Mouse (Mus musculus) erythroblast, adult 5-6 weeks (primary cell): ENCODE measurements around the gene Olfr1269. TPM values are rescaled to one million over a fixed set of nuclear protein-coding genes. Genes with fewer than 3 reads are reported as not detected.

Source experiments
- ATAC-seq: replicated peaks from 2 replicates; pipeline ENCODE4 v1.8.0; 2016; ENCODE audit warnings: moderate number of reproducible peaks, mild to moderate bottlenecking, moderate TSS enrichment, inconsistent platforms; ENCODE audit not compliant: poor library complexity, low FRiP score, severe bottlenecking
- total RNA-seq, 2 experiments: library from RNA; stranded (forward) in 1 of 2; stranded (reverse) in 1 of 2; fragments of 150-400 nt in 1 of 2; fragments of 200-764, 138-1000 nt in 1 of 2; gene quantifications; 2 replicates each; pipeline versions ENCODE4 v1.2.3 to v1.2.4; 2015 to 2017; ENCODE audit warnings: low replicate concordance in 2 of 2

The Olfr1269 gene
- total RNA-seq (2015; ENCODE audit: low replicate concordance) (not detected in 2 replicates), total RNA-seq (2017; ENCODE audit: low replicate concordance) (not detected in 2 replicates)

- ATAC-seq = no peak
These were observed at the start of gene Olfr1269 for GRCm38 (mm10) chr2:90121312-90121711. Gene Olfr1269 (minus strand): TSS chr2:90121412.

DNA sequence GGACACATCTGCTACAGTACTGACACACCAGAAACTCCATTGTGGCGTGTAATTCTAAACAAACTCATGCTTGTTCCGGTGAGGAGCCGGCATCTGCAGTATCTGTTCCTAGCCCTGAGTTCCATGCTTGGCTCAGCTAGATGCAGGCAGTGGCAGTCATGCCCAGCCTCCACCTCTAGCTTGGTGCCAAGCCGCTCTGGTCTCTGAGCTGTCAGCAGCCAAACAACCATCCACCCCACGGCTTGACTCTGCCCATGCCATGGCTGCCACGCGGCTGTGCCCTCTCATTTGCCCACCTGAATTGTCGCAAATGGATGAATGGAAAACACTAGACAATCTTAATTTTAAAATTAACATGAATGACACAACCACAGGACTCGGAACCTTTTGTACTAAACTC, 32.7 kb upstream of the Olfr1269 start:
- ATAC-seq = no peak

DNA sequence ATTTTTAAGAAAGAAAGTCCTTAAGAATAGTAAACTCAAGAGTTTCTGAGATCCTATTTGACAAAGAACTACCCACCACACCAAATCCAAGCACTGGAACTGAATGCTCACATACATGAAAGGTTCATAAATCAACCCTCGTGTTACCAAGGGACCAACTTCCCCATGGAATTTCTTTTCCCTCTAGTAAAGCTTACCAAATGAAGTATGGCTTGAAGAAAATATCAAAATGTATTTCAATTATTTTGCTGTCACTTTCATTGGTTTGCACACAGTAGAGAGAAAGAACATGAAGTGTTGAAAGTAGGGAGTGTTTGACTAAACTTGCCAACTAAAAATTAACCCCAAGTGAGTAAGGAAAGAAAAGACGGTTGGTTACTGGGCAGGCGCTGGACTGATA, 31.8 kb upstream of the Olfr1269 start, which contains the start of gene Olfr1270:
Gene Olfr1270 (minus strand): TSS at position 101 of the 400 bp plus-strand sequence.
- no peak for ATAC-seq

GRCm38 (mm10) chr2:90142196-90142595, 21.0 kb upstream of the Olfr1269 start, which contains the start of gene Olfr32:
Gene Olfr32 (minus strand): TSS chr2:90142296.
- no peak for ATAC-seq

- no peak for ATAC-seq
These were observed 51.1 kb downstream of the Olfr1269 start for GRCm38 (mm10) chr2:90070065-90070464.

Other genes with a start within 250 kb of the Olfr1269 start
- not detected in 2 replicates for gene Olfr1257, start 243.0 kb downstream of the Olfr1269 start, total RNA-seq (2015; ENCODE audit: low replicate concordance)
- gene Olfr1257, start 243.0 kb downstream of the Olfr1269 start, total RNA-seq (2017; ENCODE audit: low replicate concordance) = not detected in 2 replicates
- not detected in 2 replicates for gene Olfr1258, start 194.1 kb downstream of the Olfr1269 start, total RNA-seq (2015; ENCODE audit: low replicate concordance)
- gene Olfr1258, start 194.1 kb downstream of the Olfr1269 start, total RNA-seq (2017; ENCODE audit: low replicate concordance) = not detected in 2 replicates
- not detected in 2 replicates for gene Olfr1259, start 172.7 kb downstream of the Olfr1269 start, total RNA-seq (2015; ENCODE audit: low replicate concordance)
- 0.56 TPM in 1 of 2 replicates, not detected in the other for gene Olfr1259, start 172.7 kb downstream of the Olfr1269 start, total RNA-seq (2017; ENCODE audit: low replicate concordance)
- not detected in 2 replicates for gene Olfr1260, start 147.1 kb downstream of the Olfr1269 start, total RNA-seq (2015; ENCODE audit: low replicate concordance)
- gene Olfr1260, start 147.1 kb downstream of the Olfr1269 start, total RNA-seq (2017; ENCODE audit: low replicate concordance) = not detected in 2 replicates
- not detected in 2 replicates for gene Olfr1261, start 130.2 kb downstream of the Olfr1269 start, total RNA-seq (2015; ENCODE audit: low replicate concordance)
- 0.28 TPM in 1 of 2 replicates, not detected in the other for gene Olfr1261, start 130.2 kb downstream of the Olfr1269 start, total RNA-seq (2017; ENCODE audit: low replicate concordance)
- not detected in 2 replicates for gene Olfr1262, start 121.3 kb downstream of the Olfr1269 start, total RNA-seq (2015; ENCODE audit: low replicate concordance)
- gene Olfr1262, start 121.3 kb downstream of the Olfr1269 start, total RNA-seq (2017; ENCODE audit: low replicate concordance) = not detected in 2 replicates
- not detected in 2 replicates for gene Olfr1263, start 109.3 kb downstream of the Olfr1269 start, total RNA-seq (2015; ENCODE audit: low replicate concordance)
- gene Olfr1263, start 109.3 kb downstream of the Olfr1269 start, total RNA-seq (2017; ENCODE audit: low replicate concordance) = not detected in 2 replicates
- not detected in 2 replicates for gene Olfr1264, start 95.8 kb downstream of the Olfr1269 start, total RNA-seq (2015; ENCODE audit: low replicate concordance)
- not detected in 2 replicates for gene Olfr1264, start 95.8 kb downstream of the Olfr1269 start, total RNA-seq (2017; ENCODE audit: low replicate concordance)
- gene Olfr1265, start 86.1 kb downstream of the Olfr1269 start, total RNA-seq (2015; ENCODE audit: low replicate concordance) = not detected in 2 replicates
- not detected in 2 replicates for gene Olfr1265, start 86.1 kb downstream of the Olfr1269 start, total RNA-seq (2017; ENCODE audit: low replicate concordance)
- not detected in 2 replicates for gene Olfr140, start 57.8 kb downstream of the Olfr1269 start, total RNA-seq (2015; ENCODE audit: low replicate concordance)
- not detected in 2 replicates for gene Olfr140, start 57.8 kb downstream of the Olfr1269 start, total RNA-seq (2017; ENCODE audit: low replicate concordance)
- not detected in 2 replicates for gene Olfr32, start 20.9 kb upstream of the Olfr1269 start, total RNA-seq (2015; ENCODE audit: low replicate concordance)
- not detected in 2 replicates for gene Olfr32, start 20.9 kb upstream of the Olfr1269 start, total RNA-seq (2017; ENCODE audit: low replicate concordance)
- not detected in 2 replicates for gene Olfr1270, start 31.7 kb upstream of the Olfr1269 start, total RNA-seq (2015; ENCODE audit: low replicate concordance)
- gene Olfr1270, start 31.7 kb upstream of the Olfr1269 start, total RNA-seq (2017; ENCODE audit: low replicate concordance) = not detected in 2 replicates
- gene Olfr1506, start 103.1 kb upstream of the Olfr1269 start, total RNA-seq (2015; ENCODE audit: low replicate concordance) = 1.3 TPM in 1 of 2 replicates, not detected in the other
- gene Olfr1506, start 103.1 kb upstream of the Olfr1269 start, total RNA-seq (2017; ENCODE audit: low replicate concordance) = 0.85 and 5.7 TPM in 2 replicates
- gene Olfr142, start 136.2 kb upstream of the Olfr1269 start, total RNA-seq (2015; ENCODE audit: low replicate concordance) = not detected in 2 replicates
- gene Olfr142, start 136.2 kb upstream of the Olfr1269 start, total RNA-seq (2017; ENCODE audit: low replicate concordance) = not detected in 2 replicates
- gene Olfr1271, start 149.6 kb upstream of the Olfr1269 start, total RNA-seq (2015; ENCODE audit: low replicate concordance) = not detected in 2 replicates
- gene Olfr1271, start 149.6 kb upstream of the Olfr1269 start, total RNA-seq (2017; ENCODE audit: low replicate concordance) = not detected in 2 replicates
- not detected in 2 replicates for gene Olfr1272, start 171.4 kb upstream of the Olfr1269 start, total RNA-seq (2015; ENCODE audit: low replicate concordance)
- gene Olfr1272, start 171.4 kb upstream of the Olfr1269 start, total RNA-seq (2017; ENCODE audit: low replicate concordance) = not detected in 2 replicates
- not detected in 2 replicates for gene Gm13769, start 200.8 kb upstream of the Olfr1269 start, total RNA-seq (2015; ENCODE audit: low replicate concordance)
- not detected in 2 replicates for gene Gm13769, start 200.8 kb upstream of the Olfr1269 start, total RNA-seq (2017; ENCODE audit: low replicate concordance)